Mouse (Mus musculus) brain, embryonic 14.5 days (tissue): ENCODE data around the gene Esyt2.

Source experiments
- CTCF ChIP-seq: fragments of 200-500 bp; IDR thresholded peaks from 2 replicates; pipeline ENCODE4 v1.5.1; 2012; ENCODE audit warnings: inconsistent platforms, mild to moderate bottlenecking, moderate library complexity, borderline replicate concordance; ENCODE audit not compliant: insufficient read depth, insufficient read length; ENCODE audit errors: extremely low read depth
- POLR2A ChIP-seq: fragments of 200-500 bp; IDR thresholded peaks from 2 replicates; pipeline ENCODE4 v1.6.1; 2012; ENCODE audit warnings: mild to moderate bottlenecking, inconsistent platforms, borderline replicate concordance; ENCODE audit not compliant: poor library complexity, insufficient read depth, insufficient read length, severe bottlenecking; ENCODE audit errors: extremely low read depth

DNA sequence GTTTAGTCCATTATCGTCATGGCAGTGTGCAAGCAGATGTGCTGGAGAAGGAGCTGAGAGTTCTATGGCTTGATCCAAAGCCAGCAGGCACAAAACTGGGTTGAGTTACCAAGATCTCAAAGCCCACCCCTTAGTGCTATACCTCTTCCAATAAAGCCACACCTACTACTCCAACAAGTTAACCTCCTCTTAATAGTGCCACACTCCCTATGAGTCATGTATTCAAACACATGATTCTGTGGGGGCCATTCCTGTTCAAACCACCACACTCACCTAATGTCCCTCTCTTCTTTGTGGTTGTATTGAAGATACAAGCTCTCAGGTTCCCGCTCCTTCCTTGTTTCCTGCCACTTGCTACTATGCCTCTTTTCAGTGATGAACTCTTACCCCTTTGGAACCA lies 18.9 kb downstream of the Esyt2 start:
- no peak for TF ChIP-seq POLR2A
- TF ChIP-seq CTCF = no peak
